Mouse (Mus musculus) hindbrain, embryonic 11.5 days (tissue): ENCODE results near the gene Prr13. TPM values are rescaled to one million over a fixed set of nuclear protein-coding genes. Genes with fewer than 3 reads are reported as not detected.

ENCODE experiments used
- ATAC-seq: fragments of 200-750 bp; cut with Nextera tagmentation; 2 replicates; pipeline ENCODE4 v1.8.0; 2017; ENCODE audit warnings: mild to moderate bottlenecking, moderate TSS enrichment, moderate library complexity; ENCODE audit not compliant: low FRiP score
- DNase-seq: peaks from one replicate; pipeline ENCODE4 v3.0.0-alpha.2; 2015; ENCODE audit warnings: low spot score
- H3K27ac ChIP-seq: fragments of 300-500 bp; sonication (generic); 2 replicates; pipeline ENCODE4 v1.5.1; 2014; ENCODE audit warnings: mild to moderate bottlenecking, low read depth, low read length
- H3K27me3 ChIP-seq: fragments of 300-500 bp; sonication (generic); 2 replicates; pipeline ENCODE4 v1.6.1; 2014; ENCODE audit warnings: mild to moderate bottlenecking, low read length, moderate library complexity, mixed read lengths; ENCODE audit not compliant: control insufficient read depth, insufficient read depth
- H3K36me3 ChIP-seq: fragments of 300-500 bp; sonication (generic); 2 replicates; pipeline ENCODE4 v1.6.1; 2014; ENCODE audit warnings: mild to moderate bottlenecking, low read length, moderate library complexity, mixed read lengths; ENCODE audit not compliant: control insufficient read depth, insufficient read depth
- H3K4me1 ChIP-seq: fragments of 300-500 bp; sonication (generic); replicated peaks from 2 replicates; pipeline ENCODE4 v1.6.1; 2014; ENCODE audit warnings: low read length, mixed read lengths; ENCODE audit not compliant: control insufficient read depth, insufficient read depth
- H3K4me2 ChIP-seq: fragments of 300-500 bp; sonication (generic); replicated peaks from 2 replicates; pipeline ENCODE4 v1.6.1; 2014; ENCODE audit warnings: mild to moderate bottlenecking, low read depth, low read length
- H3K4me3 ChIP-seq: fragments of 300-500 bp; sonication (generic); 2 replicates; pipeline ENCODE4 v1.5.1; 2014; ENCODE audit warnings: low read depth, low read length
- H3K9ac ChIP-seq: fragments of 300-500 bp; sonication (generic); 2 replicates; pipeline ENCODE4 v1.6.1; 2014; ENCODE audit warnings: low read depth, low read length
- H3K9me3 ChIP-seq: fragments of 300-500 bp; sonication (generic); 2 replicates; pipeline ENCODE4 v1.6.1; 2016; ENCODE audit warnings: low read length; ENCODE audit not compliant: control insufficient read depth
- WGBS: fragments of 180-500 bp; shearing (Covaris S2); extraction: QIAGEN DNeasy Blood & Tissue Kit; methylation state at CpG from one replicate; pipeline ENCODE4 v1.1.7; 2014; 5-methylcytosine and 5-hydroxymethylcytosine counted together
- polyA plus RNA-seq: library from polyadenylated mRNA; unstranded; fragments of >200 nt; fragmentation: Nextera tagmentation; extraction: Ambion mirVana; gene quantifications from 2 replicates; pipeline ENCODE4 v1.2.1, GENCODE M21; 2014

The Prr13 gene
- polyA plus RNA-seq, 1 experiment from 2014 or later, result 118 TPM

- DNase-seq (no peak), ATAC-seq (no peak)
- Histone ChIP-seq H3K27ac (no peak overlapping the region), H3K4me2 (no peak overlapping the region), H3K9me3 (no peaks in the 10 kb centered on the region), H3K4me1 (no peaks in the 10 kb centered on the region), H3K9ac (no peak overlapping the region), H3K36me3 (no peaks in the 10 kb centered on the region), H3K4me3 (no peak overlapping the region), H3K27me3 (no peaks in the 10 kb centered on the region)
- 94% methylated on average over 9 of the region's 9 CpGs for WGBS
Measured at GRCm38 (mm10) chr15:102468675-102469370, 10.0 kb downstream of the Prr13 start.

- Histone ChIP-seq H3K4me2 (peak within 1 kb of the TSS; percentile 41), H3K9ac (peak within 1 kb of the TSS; percentile 85), H3K27ac (peak within 1 kb of the TSS; percentile 96), H3K4me3 (peak within 1 kb of the TSS; percentile 77), H3K27me3 (no peaks in the 10 kb centered on the region), H3K36me3 (peaks cover 8% of the 10 kb centered on the region), H3K9me3 (no peaks in the 10 kb centered on the region), H3K4me1 (no peaks in the 10 kb centered on the region)
- peak; percentile 99 for ATAC-seq
- peak; percentile 97 for DNase-seq
- 1% methylated on average over 32 of the region's 40 CpGs for WGBS
Measured at GRCm38 (mm10) chr15:102470183-102470604, 11.4 kb downstream of the Prr13 start, which contains the start of gene Pcbp2. Pcbp2 (plus strand) TSS chr15:102470539.

GRCm38 (mm10) chr15:102470605-102471294 lies 11.9 kb downstream of the Prr13 start:
- H3K4me2 ChIP-seq, result peak overlapping the region; percentile 41
- ATAC-seq (peak; percentile 86), DNase-seq (peak; percentile 86)
- peaks cover 13% of the 10 kb centered on the region for H3K36me3 ChIP-seq
- H3K27ac ChIP-seq, result peak overlapping the region; percentile 96
- H3K4me3 ChIP-seq, result peak overlapping the region; percentile 77
- no peaks in the 10 kb centered on the region for H3K9me3 ChIP-seq
- peak overlapping the region; percentile 85 for H3K9ac ChIP-seq
- WGBS, result 0% methylated on average over 42 of the region's 67 CpGs
- no peaks in the 10 kb centered on the region for H3K27me3 ChIP-seq
- no peaks in the 10 kb centered on the region for H3K4me1 ChIP-seq

DNA sequence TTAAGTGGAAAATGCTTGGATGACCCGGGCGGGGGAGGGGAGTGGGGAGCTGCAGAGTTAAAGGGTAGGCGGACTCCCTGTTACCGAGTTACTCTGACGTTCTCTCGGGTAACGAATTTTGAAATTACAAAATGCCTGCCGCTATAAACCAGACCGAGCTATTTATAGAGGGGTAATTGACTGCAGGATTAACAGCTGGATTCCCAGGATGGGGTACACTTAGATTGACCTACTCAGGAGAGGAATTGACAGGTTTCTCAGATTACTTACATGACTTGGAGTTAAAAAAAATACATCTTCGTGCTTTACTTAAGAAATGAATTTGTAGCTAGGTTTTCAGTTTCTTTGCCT lies 12.4 kb downstream of the Prr13 start:
- no peak for DNase-seq
- 1% methylated on average over 10 of the region's 10 CpGs for WGBS
- Histone ChIP-seq H3K27me3 (no peaks in the 10 kb centered on the region), H3K4me2 (peak overlapping the region; percentile 41), H3K4me3 (peak overlapping the region; percentile 77), H3K27ac (peak overlapping the region; percentile 96), H3K4me1 (no peaks in the 10 kb centered on the region), H3K9me3 (no peaks in the 10 kb centered on the region), H3K36me3 (peaks cover 18% of the 10 kb centered on the region), H3K9ac (peak overlapping the region; percentile 85)
- peak; percentile 10; the same call in 1 of the 2 replicates for ATAC-seq

- Histone ChIP-seq H3K4me2 (peak overlapping the region; percentile 41), H3K27ac (no peak overlapping the region), H3K9ac (peak overlapping the region; percentile 42; the same call in 1 of the 2 replicates), H3K4me3 (peak overlapping the region; percentile 77), H3K36me3 (peaks cover 21% of the 10 kb centered on the region), H3K27me3 (no peaks in the 10 kb centered on the region), H3K4me1 (no peaks in the 10 kb centered on the region), H3K9me3 (no peaks in the 10 kb centered on the region)
- DNase-seq, result no peak
- no peak for ATAC-seq
Measured at GRCm38 (mm10) chr15:102471727-102472126, 12.9 kb downstream of the Prr13 start.

DNA sequence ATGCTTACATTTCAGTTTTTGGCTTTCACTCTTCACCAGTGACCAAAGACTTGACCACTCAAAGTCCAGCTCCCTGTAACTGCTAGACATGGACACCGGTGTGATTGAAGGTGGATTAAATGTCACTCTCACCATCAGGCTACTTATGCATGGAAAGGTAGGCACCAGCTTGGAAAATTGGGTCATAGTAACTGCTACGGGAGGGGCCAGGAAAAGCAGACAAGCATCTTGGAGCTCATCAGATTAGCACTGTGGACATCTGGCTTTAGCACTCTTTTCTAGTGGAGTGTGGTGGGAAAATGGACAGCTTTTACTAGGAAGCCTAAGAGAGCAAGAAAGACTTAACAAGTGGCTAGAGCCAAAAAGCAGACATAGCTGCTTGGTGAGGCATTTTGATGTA lies 14.4 kb downstream of the Prr13 start:
- no peak overlapping the region for H3K4me3 ChIP-seq
- no peak overlapping the region for H3K27ac ChIP-seq
- H3K9me3 ChIP-seq, result no peaks in the 10 kb centered on the region
- no peaks in the 10 kb centered on the region for H3K27me3 ChIP-seq
- peaks cover 21% of the 10 kb centered on the region for H3K36me3 ChIP-seq
- DNase-seq (no peak), ATAC-seq (no peak)
- no peak overlapping the region for H3K9ac ChIP-seq
- H3K4me2 ChIP-seq, result no peak overlapping the region
- WGBS, result 79% methylated on average over 2 of the region's 2 CpGs
- no peaks in the 10 kb centered on the region for H3K4me1 ChIP-seq

GRCm38 (mm10) chr15:102474520-102474919 lies 15.7 kb downstream of the Prr13 start:
- no peaks in the 10 kb centered on the region for H3K4me1 ChIP-seq
- H3K36me3 ChIP-seq, result peaks cover 21% of the 10 kb centered on the region
- no peak for DNase-seq
- H3K27ac ChIP-seq, result no peak overlapping the region
- no peak overlapping the region for H3K4me2 ChIP-seq
- 93% methylated on average over 2 of the region's 2 CpGs for WGBS
- no peak overlapping the region for H3K9ac ChIP-seq
- no peaks in the 10 kb centered on the region for H3K9me3 ChIP-seq
- no peak overlapping the region for H3K4me3 ChIP-seq
- no peak for ATAC-seq
- H3K27me3 ChIP-seq, result no peaks in the 10 kb centered on the region

DNA sequence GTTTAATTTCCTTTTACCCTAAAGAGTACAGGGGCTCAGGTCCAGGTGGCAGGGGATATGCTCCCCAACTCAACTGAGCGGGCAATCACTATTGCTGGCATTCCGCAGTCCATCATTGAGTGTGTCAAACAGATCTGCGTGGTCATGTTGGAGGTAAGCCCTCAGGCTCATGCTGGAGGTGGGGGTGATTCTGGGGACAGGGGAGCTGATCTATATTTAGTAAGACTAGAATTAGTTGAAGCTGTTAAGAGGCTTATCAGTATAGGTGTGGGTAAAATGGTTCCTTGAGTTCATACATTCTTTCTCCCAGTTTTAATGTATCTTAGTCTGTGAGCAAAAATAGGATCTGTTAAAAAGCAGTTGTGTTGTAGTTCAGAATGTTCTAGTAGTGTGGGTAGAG lies 24.3 kb downstream of the Prr13 start:
- ATAC-seq, result no peak
- Histone ChIP-seq H3K4me3 (no peak overlapping the region), H3K27ac (no peak overlapping the region), H3K9me3 (no peaks in the 10 kb centered on the region), H3K36me3 (peaks cover 24% of the 10 kb centered on the region; the same call in 1 of the 2 replicates), H3K9ac (no peak overlapping the region), H3K4me2 (no peak overlapping the region), H3K4me1 (no peaks in the 10 kb centered on the region), H3K27me3 (no peaks in the 10 kb centered on the region)
- no peak for DNase-seq
- 96% methylated on average over 3 of the region's 3 CpGs for WGBS

DNA sequence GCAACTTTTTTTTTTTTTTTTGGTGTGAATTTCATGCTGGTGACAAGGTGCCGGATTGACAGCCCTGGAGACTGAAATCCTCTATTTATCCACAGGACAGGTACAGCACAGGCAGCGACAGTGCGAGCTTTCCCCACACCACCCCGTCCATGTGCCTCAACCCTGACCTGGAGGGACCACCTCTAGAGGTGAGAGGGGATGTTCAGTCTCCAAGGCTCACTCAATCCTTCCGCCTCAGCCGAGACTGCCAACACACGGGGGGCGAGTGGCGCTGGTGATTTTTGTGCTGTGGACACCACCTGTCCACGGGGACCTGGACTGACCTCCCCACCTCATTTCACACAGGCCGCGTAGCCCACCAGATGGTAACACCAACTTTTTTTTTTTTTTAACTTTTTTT lies 27.0 kb downstream of the Prr13 start:
- Histone ChIP-seq H3K36me3 (peaks cover 31% of the 10 kb centered on the region), H3K4me1 (no peaks in the 10 kb centered on the region), H3K4me3 (no peak overlapping the region), H3K4me2 (no peak overlapping the region), H3K27ac (no peak overlapping the region), H3K9me3 (no peaks in the 10 kb centered on the region), H3K9ac (no peak overlapping the region), H3K27me3 (no peaks in the 10 kb centered on the region)
- 94% methylated on average over 12 of the region's 12 CpGs for WGBS
- ATAC-seq (no peak), DNase-seq (no peak)
